Mouse (Mus musculus) 3134 (cell line): Measurements from ENCODE around the gene Dexi.

Source experiments
- DNase-seq: peaks from one replicate; pipeline ENCODE4 v3.0.0-alpha.2; 2011; ENCODE audit warnings: low spot score; ENCODE audit not compliant: insufficient read length; ENCODE audit errors: extremely low read depth

The Dexi gene

DNA sequence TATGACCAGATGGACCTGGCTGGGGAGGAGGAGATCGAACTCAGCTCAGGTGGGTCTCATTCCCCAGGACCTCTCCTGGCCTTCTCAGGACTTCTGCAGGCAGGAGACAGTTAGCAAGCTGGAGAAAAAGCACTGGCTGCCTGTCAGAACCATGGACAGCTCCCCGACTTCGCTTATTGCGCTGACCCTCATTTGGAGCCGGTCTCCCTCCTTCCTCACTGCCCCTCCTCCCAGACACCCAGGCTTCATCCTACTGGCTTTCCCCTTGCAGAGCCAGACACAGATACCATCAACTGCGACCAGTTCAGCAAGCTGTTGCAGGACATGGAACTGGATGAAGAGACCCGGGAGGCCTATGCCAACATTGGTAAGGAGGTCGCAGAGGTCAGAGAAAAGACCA is 41.0 kb downstream of the Dexi start:
- DNase-seq, result no peak

DNA sequence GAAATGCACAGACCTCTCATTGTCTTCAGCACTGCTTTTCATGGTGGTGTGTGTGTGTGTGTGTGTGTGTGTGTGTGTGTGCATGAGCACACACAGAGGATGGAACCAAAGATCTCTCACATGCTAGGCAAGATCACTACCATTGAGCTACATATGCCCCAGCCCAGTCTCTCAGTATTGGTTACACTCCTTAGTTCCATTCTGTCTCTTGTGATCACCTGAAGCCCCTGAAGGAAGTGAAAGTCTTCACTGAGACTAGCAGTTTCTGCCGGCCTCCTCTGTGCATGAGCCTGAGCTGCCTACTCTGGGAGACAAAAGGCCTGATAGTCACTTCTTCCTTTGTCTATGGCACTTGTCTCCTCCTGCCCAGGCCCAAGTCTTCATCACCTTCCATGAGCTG is 43.7 kb downstream of the Dexi start:
- DNase-seq, result no peak

DNA sequence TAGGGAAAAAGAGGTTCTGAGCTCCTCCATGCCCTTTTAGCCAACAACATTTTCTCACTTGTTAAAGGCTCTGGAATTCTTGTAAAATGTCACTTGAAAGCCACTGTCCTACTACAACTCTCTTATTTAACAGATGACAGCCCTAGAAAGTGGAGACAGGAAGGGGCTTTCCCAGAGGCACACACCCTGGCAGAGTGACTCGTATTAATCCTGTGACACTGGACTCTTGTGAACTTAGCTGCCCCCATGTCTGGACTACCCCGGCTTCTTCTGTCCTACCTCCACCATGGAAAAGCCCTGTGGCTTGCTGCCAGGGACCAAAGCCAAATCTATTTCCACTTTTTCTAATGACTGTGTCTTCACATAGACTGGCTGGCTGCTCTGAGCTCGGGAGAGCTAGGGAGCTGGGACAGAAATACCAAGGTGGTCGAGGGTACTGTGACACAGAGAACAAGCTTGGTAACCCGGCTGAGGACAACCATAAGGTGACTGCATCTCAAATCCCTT is 44.7 kb downstream of the Dexi start:
- DNase-seq, result no peak

DNA sequence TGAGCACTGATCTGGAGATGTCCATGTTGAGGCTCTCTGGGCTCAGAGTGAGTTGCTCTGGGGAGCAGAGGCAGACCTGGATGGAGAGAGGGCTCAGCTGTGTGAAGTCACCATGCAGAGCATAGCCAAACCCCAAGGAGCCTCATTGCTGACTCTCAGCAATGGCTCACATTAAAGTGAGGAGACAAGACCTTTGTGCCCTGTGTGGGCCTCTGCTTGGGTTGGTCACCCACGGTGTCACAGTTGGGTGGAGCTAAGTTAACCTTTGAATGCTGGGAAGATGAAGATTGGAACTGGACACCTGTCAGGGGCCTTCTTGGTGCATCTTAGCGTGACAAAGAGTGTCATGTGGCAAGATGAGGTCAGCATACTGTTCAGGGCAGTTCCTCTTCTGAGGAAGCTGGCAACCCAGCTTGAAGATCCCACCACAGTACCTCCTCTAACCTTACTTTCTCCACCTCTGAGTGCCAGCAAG is 47.0 kb downstream of the Dexi start:
- no peak for DNase-seq

DNA sequence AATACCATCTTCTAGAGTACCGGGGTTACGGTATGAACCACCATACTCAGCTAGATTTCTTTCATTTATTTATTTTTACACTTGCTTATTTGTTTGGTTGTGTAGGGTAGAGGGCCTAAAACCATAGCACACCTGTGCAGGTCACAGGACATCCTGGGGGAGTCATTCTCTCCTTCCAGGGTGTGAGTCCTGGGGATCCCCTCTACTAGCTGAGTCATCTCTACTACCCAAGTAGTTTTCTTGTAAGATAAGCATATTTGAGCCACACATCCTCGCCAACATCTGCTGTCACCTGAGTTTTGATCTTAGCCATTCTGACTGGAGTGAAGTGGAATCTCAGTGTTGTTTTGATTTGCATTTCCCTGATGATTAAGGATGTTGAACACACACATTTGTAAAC is 50.3 kb downstream of the Dexi start:
- DNase-seq, result no peak

DNA sequence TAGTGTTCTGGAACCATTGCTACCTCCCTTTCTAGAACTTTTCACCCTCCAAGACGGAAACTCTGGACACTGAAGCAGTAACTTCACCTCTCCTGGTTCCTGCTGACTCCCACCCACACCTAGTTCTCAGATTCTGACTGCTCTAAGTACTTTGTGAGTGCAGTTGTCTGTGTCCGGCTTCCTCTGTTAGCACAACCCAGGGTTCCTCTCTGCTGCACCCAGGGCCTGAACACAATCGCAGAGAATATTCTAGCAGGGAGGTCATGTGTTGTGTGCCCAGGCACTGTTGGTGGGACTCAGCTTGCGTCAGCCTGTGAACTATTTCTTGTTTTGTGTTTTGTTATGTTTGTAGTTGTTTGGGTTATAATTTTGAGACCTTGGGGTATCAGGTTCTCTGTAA is 51.1 kb downstream of the Dexi start:
- DNase-seq, result no peak

DNA sequence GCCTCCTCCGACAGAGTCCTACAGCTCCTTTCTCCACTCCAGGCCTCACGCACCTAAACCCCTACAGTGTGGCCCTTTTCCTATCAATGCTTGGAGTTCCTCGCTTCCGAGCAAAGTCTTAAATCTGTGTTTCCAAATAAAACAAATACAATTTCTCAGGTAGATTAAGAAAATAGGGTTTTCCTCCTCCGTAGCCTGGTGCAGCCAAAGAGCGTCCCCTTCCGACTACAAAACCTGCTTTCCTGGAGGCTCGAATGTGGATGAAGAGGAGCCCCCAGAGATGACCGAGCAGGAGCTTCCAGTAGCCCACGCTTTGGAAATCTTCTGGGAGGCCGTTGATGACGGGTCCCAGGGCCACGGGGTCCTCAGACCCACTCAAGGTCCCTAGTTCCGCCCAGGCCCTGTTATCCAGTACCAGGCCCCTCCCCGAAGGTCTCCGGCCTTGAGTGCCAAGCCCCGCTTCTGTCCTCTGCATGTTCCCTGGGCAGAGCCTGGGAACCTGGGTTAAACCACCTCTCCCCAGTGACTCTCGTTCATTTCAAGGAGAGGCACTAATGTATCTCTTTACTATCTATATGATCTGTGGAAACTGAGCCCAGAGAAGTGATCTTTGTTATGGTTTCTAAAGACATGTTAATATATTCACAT is 52.2 kb downstream of the Dexi start:
- no peak for DNase-seq

DNA sequence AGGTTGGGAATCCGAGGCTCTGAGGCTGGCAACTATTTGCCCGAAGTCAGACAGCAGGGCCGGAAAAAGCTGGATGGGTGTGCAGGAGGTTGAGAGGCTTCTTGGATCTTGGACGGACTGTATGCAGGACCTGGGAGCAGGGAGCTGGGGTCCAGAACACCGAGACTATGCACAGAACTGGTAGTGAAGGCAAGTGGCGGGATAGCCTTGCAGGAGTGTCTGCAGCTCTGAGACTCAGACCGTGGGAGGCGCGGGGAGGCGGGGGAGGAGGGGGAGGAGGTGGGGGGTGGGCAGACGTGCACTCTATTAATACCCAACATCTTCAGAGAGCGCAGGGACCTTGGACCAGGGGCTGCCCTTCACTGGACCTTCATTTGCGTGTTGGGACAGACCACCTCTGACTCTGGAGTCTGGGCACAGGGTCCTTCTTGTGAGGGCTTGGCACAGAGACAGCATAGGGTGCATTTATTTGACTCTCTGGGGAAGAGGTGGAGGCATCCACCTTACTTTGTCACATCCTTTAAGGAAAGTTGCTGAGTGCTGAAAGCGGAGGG is 52.9 kb downstream of the Dexi start:
- DNase-seq, result no peak

DNA sequence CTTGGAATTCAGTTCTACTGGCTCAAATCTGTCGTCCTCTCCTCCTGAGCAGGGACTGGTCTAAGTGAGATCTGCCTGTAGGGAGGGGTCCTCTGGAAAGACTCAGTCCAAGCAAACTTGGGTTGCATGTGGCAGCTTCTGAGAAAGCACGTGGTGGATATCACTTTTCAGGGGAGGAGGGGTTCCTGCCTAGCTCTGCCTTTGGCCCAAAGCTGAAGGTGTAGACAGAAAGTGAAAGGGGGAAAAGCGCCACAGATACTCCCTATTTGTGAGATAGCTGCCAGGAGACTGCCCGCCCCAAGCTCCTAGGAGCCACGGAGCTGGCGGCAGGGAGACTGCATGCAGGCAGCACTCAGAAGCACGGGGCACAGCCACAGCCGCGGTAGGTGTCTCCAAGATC is 53.4 kb downstream of the Dexi start:
- no peak for DNase-seq

DNA sequence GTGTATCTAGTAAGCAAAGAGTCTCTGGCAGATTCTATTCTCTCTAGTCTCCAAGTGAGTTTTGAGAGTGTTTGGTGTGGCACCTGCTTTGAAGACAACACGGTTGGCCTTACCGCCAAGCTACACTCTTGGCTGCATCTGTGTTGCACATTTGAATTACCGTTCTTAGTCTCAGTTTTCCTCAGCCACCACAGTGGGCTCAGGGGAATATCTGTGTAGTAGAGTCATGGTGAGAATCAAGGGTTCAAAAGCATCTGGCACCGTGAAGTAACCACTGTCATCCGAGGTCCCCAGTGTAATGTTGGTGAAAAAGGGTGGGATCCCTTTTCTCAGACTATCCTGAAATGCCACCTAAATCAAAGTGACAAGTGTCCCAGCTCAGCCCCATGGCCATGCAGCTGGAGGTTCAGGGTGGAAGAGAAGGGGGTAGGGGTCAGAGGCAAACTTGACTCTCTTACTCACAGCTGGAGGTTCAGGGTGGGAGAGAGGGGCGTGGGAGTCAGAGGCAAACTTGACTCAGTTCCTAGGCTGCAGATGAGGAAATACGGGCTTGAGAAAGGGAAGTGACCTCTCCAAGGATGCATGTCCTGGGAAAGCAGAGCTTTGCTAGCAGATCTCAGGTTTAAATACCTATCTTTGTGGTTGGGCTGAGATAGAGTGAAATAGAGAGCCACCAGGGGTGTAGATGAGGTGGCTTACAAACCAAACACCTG is 53.9 kb downstream of the Dexi start:
- DNase-seq, result no peak

DNA sequence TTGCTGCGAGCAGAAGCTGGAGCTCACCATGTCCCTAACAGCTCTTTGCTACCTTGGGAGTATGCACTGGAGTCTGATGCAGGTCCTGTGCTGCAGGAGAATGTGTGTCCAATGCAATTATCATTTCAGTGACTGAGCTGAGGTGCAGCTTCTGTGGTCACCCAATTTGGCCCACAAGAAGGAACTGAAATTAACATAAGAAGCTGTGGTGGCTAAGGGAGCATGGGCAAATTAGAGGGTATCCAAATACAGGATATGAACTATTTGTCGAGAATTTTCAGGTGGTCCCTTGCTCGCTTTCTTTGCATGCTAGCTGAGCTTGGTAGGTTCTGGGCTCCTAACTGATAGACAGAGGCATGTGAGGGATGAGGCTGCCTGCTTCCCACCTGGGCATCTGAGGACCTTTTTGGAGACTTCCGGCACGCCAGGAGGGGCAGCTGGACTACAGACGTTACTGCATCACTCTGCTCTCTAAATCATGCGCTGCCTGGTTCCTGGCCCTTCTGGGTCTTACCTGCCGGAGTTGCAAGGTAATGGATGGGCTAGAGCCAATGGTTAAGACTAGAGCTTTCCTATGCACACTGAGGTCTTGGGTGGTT is 54.9 kb downstream of the Dexi start:
- no peak for DNase-seq

DNA sequence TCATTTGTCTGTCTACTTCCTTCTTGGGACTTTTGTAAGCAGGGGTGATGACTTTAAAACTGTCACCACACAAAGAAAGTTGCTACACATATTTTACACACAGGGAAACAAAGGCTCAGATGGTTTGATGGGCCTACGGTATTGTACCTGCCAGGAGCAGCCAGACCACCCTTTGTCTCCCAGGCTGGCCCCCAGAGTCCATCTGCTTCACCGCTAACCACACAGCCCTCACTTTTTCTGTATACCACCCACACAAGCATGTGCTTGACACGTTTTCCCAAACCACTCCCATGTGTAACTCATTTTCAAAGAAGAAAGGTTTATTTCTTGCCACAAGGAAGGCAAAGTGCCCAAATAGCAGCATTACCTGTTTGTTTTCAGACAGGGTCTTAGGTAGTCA is 55.9 kb downstream of the Dexi start:
- no peak for DNase-seq

DNA sequence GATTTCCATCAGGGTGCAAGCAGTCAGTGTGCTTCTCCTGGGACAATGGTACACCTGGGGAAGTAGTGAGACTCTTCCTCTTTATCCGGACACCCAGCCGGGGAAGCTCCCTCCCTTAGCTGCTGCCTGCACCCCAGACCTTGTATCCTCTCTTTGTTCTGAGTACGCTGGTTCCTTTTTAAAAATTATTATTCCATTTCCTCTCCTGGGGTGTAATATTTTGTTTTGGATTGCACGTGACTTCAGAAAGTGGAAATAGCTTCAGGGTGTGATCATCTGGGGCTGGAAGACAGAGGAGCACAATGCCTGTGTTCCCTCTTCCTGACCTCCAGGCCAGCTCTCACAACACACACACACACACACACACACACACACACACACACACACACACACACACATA is 60.5 kb downstream of the Dexi start:
- no peak for DNase-seq

DNA sequence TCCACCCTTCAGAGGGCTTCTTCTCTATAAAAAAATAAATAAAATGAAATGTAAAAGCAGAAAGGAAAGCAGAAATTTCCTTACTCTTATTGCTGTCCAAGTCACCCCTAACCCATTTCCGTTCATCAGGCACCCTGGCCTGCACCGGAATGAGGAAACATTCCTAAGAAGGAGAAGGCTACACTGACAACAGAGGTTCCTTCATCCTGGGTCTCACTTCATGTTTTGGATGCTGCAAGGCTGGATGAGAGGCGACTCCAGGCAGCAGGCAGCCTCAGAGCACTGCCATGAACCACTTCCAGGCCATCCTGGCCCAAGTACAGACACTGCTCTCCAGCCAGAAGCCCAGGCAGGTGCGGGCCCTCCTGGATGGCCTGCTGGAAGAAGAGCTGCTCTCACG is 63.0 kb downstream of the Dexi start, which contains the start of gene Ciita:
Ciita (plus strand) TSS at position 203 of the 400 bp plus-strand sequence.
- DNase-seq, result no peak

DNA sequence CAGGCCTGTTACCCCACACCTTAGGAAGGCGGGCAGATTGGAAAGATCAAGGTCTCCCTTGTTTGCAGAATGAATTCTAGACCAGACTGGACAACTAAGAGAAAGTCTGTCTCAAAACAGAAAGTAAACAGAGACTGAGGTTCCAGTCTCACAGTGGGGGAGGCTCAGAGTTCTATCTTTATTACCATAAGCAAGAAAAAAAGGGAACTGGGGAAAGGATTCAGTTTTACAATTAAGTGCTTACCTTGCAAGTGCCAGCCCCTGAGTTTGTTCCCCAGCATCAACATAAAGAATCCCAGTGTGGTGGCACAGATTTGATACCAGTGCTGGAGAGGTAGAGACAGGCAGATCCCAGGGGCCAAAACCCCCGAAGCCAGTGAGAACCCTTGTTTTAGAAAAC is 66.9 kb downstream of the Dexi start:
- DNase-seq, result no peak

DNA sequence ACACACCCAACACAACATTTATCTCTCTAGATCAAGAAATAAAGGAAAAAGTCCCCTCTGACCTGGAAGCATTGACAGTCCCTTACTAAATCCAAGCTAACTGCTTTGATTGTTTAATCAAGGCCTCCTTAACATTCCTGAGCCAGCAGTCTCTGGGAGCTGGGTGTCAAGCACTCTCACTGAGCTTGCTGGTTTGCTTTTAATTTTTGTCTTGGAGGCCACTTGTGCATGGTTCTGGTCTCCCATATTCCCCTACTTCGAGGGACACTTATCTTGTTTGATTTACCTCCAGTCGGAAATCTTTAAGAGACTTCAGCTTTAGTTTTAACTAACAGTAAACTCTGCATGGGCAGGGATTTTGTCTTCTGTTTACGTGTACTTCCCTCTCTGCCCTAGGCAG is 67.9 kb downstream of the Dexi start:
- no peak for DNase-seq

DNA sequence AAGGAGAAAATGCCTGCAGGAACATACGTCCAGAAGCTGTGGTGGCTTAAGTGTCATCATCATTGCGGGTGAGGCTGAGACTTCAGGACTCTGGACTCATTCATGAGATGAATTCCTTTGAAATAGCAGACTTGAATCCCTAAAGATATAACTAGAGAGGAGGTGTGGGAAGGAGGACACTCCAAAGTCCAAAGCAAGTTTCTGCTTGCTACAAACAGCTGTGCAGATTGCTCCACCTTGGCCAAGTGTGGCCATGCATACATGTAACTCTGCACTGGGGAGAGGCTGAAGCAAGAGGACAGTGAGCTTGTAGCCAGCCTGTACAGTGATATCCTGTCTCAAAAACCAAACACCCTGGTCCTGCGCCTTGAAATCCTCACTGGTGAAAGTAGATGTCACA is 70.9 kb downstream of the Dexi start:
- DNase-seq, result no peak

DNA sequence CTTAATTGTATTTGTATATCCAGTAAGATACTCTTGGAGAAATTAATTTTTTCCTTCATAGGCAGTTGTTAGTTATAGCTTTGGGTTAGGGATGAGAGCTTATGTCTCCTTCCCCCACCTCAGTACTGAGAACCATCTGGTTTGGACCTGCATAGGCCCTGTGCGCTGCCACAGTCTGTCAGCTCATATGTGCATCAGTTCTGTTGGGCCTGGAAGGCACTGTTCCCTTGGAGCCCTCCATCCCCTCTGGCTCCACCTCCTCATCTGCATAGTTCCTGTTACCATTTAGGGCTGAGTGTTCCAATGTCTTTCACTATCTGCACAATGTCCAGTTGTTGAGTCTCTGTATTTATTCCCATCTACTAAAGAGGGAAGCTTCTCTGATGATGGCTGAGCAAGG is 74.7 kb downstream of the Dexi start:
- no peak for DNase-seq

DNA sequence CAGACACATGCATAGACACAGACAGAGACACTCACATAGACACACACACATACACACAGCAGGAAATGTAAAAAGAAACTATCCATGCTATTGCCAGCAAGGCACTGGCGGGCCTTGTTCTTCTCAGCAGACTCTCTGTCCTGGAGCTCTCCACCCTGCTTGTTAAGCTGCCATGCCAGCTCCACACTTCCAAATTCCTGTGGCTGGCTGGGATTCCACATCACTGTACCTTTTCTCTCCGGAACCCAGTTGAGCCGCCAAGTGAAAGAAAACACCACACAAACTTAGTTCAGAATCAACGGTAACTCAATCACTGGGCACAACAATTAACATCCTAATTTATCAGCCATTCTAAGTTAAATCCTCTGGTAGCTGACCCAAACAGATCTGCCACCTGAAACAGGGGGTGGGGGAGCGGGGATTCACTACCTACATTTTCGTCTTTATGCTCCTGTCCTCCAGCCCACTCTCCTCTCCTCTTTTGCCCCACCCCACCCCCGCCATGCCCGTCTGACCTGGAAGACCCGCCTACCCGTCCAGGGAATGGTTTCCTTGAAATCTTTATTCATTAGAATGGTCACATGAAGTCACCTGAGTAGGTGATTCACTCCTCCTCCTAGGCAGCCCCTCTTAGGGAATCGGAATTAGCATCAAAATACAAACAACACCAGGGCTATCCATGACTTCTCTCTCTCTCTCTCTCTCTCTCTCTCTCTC is 75.3 kb downstream of the Dexi start:
- peak; percentile 51 for DNase-seq

DNA sequence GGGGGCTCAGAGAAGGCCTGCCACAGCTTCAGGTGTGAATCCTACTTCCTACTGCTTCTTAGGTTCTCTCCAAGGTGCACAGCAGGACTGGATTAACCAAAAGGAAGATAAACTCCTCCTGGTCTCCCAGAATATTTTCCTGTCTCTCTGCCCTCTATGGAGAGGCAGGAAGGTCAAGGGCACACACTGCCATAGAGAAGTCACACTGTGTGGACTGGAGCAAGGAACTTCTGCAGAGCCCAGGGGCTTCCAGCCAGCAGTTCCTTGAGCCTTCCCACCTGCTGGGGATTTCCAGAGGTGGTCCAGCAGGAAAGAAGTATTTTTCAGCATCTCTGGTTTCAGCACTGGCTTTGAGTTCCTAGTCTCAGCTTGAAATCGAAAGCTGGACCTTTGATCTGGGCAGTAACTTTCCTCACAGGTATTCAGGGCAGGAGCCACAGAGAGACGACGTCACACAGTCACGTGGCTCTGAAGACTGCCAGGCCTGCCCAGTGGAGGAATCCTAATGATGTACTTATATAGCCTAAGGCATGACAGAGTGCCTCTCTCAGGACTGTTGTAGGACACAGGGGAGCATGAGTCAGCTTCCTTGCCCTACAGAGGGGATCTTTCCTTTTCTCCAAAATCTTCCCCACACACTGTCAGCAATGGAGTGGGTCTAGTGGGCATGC is 77.7 kb downstream of the Dexi start:
- DNase-seq, result peak; percentile 53
